Mouse (Mus musculus): ENCODE measurements around the gene Dcx.

The Dcx gene

DNA sequence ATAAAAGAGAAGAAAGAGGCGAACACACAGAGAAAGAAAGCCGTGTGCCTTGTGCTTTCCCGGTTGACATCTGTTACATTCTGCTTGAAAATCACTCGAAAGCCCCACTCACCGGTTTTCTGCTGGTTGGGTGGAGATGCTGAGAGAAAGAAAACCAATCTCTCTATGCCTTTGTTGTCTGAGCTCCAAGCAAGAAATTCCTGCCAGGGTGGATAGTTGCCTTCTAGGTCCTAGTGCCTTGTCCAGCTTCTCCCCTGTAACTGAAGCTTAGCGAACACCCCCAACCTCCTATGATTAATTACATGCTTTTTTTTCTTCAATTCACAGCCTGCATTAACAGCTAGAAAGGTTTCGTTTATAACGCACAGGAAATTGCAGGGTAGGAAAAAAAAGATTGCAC is at the start of gene Dcx:
Gene Dcx (minus strand): TSS at position 354 of the 400 bp plus-strand sequence.
- DNase-seq (ENCODE audit: low spot score in 2 of 2), result no peak

DNA sequence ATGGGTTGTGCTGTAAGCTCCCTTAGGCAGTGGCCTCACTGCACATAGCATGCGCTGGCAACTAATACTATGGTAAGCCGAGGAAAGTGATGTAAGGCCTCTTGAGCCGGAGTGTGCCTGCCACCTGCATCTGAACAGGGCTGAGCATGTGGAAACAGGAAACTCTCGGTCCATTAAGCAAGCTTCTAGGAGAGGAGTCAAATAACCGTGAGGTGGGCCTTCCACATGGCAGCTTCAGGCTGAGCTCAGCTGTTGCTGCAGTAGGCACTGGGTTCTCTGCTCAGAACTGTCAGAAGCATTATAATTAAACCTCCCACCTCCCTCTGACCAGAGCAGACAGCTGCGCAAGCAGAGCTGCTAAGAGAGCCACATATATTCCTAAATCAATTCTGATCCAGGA is 33.1 kb upstream of the Dcx start:
- no peak for DNase-seq (ENCODE audit: low spot score in 2 of 2)

DNA sequence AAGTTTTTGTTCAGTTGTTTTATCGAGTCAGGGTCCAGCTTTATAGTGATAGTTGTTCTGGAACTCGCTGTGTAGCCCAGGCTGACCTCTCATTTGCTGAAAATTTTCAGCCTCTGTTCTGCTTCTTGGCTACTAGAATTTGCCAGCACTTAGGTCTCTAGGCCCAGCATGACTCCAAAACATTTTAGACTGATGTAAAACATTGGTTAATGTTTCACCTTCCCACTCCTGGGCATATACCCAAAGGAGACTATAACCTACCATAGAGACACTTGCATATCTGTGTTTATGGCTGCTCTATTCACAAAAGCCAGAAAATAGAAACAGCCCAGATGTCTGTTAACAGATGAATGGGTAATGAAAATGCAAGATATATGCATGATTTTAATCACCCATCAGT is 560 bp upstream of the Dcx start:
- DNase-seq (ENCODE audit: low spot score in 2 of 2), result no peak

DNA sequence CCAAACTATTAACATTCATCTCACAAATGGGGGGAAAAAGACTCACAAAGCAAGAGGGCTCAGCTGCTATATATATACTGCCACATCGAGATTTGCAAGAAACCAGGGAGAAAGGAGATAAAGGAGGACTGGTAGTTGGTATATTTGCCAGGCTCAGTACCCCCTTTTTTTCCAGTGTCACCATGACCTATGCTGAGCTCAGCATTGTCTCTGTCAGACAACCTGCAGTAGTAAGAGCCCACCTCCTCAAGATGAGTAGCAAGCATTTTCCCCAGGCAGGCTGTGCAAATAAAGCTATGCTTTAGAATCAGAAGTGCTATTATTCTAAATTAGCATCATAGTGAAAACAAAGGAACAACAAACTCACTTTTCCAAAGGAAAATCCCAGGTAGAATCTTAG is 581 bp downstream of the Dcx start:
- no peak for DNase-seq (ENCODE audit: low spot score in 2 of 2)

DNA sequence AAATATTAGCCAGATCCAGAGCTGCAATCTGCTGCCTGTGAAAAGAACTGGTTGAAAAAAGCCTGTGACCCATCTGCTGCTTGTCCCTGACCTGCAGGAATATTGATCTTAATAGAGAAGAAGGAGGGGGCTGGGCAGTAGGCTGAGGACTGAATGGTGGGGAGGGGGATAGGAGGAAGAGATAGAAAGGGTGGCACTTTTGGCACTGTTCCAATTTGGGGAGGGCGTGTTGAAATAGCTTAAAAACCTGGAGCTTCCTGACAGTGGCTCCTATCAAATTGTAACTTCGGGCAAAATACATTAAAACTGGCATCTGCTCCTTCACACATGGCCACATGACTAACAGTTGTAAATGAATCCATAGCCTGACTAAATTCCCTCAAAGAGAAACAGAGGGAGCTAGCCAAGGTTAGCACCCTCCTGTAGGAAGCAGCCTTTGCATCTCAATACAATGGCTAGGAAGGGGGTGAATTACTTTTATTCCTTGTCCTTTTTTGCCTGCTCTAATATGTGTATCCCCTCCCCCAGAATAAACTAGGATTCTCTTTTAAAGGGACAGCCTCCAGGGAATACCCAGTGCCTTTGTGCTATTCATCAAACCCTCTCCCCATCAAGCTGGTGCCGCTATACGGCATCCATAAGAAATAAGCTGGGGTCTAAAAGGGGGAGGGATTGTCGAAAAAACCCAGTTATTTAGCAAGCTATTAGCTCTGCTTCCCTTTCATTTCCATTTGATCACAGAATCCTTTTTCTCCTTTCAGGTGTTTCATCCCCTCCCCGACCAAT is 1.5 kb downstream of the Dcx start:
- no peak for DNase-seq (ENCODE audit: low spot score in 2 of 2)

DNA sequence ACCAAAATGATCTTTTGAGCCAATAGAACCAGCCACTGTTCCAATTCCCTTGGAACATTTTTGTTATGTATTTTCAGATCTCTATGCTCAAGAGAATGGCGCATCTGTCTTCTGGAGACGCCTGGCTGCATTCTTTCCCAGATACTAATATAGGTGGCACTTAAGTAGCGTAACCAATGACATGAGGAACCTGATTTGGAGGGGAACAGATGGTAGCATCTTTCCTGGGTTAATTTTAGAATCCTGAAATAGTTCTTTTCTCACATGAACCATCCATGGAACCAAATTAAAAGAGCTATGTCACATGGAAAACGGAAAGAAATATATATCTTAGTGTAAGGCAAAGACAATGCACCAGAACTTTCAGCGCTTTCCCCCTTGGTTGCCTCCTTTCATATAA is 11.0 kb downstream of the Dcx start:
- DNase-seq (ENCODE audit: low spot score in 2 of 2), result no peak

DNA sequence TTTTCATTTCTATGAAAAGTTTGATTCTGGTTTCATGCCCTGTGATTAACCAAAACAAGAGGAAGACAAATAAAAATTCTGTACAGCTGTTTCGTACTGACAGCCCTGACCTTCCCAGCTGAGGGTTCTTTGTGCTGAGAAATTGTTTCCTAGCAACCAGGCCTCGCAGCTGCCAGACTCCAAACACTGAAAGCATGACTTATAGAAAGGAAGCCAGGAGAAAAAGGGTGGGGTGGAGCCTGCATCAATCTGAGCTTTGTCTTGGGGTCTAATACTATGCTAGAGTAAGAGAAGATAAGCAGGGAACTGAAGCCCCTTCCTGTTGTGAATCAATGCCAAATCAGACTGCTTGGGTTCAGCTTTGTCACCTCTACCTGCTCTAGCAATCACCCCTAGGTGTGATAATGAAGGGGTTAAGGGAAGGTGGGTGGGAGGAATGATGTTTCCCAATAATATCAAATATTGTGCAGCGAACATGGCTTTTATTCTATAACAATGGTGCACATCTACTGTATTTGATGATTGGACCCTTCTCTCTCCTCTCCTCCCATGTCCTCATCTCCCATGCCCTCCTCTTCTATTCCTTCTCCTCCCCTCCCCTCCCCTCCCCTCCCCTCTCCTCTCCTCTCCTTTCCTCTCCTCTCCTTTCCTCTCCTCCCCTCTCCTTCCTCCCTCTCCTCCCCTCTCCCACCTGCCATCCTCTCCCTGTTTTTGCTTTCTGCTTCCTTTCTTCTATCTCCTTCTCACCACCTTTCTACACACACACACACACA is 26.2 kb downstream of the Dcx start:
- DNase-seq (ENCODE audit: low spot score in 2 of 2), result no peak

DNA sequence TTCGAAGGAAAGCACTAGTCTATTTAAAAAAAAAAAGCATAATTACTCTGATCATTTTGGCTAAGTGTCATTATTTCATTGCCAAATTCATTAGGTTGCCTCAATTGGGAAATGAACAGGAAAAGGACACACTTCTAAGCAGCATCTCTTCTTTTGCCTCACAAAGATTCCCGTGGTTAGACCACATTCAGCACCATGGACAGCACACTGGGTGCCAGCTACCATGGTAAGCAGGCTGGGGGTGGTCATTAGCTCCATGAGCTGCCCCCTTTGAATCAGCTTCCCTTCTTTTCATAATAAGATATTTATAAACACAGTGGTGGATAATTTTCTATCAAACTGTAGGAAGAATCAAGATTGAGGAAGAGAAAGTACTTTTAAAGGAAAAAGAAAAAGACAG is 28.4 kb downstream of the Dcx start:
- no peak for DNase-seq (ENCODE audit: low spot score in 2 of 2)

DNA sequence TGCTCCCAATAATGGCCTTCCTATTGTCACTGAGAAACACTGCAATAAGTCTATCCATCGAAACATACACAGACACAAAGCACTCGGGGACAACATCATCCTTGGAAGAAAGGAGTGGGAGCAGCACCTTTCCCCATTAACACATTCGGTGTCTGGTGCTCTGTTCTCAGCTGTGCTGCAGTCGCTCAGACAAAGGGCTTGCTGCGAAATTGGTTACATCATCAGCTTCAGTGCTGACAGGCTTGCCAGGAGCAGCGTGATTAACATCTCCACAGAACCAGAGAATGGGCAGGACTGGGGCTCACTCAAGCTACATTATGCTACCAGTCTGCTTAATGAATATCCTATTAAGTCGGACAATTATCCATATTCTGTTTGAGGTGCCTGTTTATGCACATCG is 30.8 kb downstream of the Dcx start:
- no peak for DNase-seq (ENCODE audit: low spot score in 2 of 2)

DNA sequence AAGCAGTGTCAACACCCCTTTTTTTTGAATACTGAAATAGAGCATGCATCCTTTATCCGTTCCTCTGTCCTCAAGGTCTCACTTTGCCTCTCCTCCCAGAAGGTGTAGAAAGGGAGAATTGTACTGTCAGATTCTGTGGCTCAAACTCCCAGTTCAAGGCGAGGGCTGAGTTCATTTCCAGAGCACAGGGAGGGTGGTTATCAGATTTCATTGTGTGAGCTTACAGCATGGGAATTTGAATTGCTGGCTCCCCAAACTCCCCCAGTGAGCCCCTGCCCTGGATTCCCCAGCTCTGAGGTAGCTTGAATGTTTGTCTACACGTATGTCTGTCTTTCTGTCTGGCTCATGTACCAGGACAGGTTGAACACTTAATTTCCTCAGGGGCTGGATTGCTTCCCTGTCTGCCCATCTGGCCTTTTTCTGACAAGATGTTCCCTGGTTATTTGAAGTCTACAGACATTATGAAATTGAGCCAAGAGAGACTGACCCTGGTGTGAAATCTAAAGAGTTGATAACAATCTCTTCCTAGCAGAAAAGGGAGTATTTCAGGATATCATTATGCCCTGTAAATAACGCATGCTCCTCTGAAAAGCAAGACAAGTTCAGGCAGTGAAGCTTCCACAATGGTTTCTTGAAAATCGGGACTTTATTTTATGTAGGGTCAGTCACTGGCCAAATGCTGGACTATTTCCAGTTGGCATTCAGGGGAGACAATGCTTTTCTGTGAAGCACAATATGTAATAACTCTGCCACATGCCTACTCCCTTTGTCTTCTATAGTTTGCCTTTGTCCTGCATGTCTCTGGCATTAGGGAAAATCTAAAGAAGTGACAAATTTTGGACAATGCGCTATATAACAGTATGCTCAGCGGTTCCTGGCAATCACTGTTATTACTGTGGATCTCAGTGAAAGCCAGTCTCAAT is 35.5 kb downstream of the Dcx start:
- DNase-seq (ENCODE audit: low spot score in 2 of 2), result no peak

DNA sequence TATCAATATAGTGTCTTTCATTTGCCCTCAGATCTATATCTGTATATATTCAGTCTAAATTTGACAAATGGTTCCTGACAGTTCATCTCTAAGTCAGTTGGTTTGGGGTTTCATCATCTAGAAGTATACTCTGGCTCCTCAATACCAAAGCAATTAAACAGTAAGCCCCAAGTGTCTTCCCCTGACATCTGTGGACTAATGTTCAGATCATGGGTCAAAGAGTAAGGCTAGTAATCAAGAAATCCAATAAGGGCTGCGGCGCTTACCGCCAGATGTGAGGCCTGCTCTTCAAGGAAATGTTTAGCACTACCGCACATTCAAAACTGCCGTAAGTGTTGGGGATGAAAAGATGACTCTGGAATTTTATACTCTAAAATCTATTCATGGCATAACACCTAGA is 36.2 kb downstream of the Dcx start:
- DNase-seq (ENCODE audit: low spot score in 2 of 2), result no peak

DNA sequence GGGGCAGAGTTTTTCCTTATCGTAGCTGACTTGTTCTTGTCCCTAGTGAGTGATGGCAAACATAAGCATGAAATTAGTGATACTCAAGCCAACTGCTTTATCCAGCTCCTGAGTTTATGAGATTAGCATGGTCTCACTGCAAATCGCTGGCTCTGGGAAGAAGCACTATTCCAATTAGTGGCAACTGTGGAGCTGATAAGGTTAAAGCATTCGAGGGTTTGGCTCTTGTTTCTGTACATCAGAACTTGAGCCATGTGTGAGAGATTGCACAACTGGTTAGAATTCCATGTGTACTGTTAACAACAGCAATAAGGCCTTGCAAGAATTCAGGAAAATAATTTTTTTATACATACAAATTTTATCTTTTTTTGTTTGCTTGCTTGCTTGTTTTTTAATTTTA is 39.9 kb downstream of the Dcx start:
- no peak for DNase-seq (ENCODE audit: low spot score in 2 of 2)

DNA sequence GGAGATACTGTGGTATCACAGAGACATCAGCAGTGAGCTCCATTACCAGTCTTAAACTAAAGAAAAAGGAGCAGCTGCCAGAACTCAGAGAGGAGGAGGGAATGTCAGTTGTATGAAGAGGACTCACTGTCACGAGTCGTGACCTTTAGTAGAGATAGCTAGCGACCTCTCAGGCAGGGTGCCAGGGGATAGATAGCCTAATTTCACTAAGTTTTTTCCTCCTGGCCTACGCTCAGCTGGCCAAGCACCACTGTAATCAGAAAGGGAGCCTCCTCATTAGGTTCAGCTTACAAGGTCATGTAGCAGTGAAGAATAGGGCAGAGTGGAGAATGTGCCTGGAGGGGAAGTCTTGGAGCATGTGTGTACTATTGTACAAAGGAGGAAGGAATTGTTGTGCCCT is 47.3 kb downstream of the Dcx start:
- DNase-seq (ENCODE audit: low spot score in 2 of 2), result peak in 1 of 2 experiments; percentile 11

DNA sequence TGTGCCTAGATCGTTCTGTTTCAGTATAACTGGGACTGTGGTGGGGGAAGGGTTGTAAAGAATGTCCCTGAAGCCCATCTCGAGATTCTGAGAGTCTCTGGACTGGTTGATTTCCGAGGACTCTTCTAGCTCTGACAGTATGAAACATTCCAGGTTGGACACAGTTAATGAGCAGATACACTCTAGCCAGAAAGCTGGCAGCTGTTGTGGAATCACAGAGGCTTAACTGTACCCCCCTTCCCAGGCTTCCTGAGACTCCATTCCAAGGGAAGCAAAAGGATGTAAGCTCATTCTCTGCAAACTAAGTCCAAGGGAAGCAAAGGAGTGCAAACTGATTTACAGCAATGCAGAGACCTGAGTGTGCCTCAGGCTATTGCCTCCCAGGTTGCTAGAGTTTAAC is 48.2 kb downstream of the Dcx start:
- no peak for DNase-seq (ENCODE audit: low spot score in 2 of 2)

DNA sequence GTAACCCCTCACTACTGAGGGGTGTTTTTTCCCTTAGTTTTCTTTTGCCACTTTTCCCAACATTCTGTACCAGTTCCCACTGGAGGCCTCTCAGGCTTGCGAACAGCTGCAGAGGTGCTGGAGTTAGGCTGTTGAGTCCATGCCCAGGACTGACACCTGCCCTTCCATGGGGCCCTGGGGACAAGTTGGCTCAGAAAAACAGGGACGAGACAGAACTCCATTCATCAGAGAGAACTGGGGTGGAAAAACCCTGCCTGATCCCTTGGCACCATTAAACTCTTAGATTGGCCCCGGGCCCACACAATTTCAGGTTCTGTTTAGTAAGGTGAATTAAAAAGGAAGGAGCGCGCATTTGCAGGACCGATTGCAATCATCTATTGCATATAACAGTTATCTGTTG is 48.8 kb downstream of the Dcx start:
- DNase-seq (ENCODE audit: low spot score in 2 of 2), result no peak

DNA sequence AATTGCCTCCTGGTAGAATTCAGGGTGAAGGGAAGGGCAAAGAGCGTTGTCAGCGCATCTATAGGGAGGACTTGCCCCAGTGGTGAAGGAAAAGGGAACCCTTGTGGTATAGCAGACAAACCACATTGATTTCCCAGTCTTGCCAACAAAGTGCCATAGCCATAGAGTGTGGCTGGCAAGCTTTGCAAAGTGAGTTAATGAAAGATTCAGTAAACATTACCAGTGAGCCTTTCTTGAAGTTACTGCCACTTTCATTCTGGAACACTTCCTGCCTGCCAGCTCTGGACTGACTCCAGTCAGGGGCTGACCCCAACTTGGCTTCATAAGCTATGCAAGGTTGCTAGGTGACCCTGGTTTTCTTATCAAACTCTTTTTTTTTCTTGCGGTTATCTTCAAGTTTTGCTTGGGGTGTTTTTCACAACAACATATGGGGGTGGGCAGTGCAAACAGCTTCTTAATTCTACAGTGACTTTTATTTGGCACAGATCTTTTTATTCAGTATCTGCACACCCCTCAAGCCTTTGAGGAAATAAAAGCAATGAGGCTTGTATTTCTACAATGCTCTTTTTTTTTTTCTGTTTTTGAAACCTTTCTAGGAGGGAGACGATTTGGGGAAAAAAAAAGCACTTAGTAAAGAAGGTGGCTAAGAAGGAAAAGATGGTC is 51.2 kb downstream of the Dcx start:
- DNase-seq (ENCODE audit: low spot score in 2 of 2), result no peak

DNA sequence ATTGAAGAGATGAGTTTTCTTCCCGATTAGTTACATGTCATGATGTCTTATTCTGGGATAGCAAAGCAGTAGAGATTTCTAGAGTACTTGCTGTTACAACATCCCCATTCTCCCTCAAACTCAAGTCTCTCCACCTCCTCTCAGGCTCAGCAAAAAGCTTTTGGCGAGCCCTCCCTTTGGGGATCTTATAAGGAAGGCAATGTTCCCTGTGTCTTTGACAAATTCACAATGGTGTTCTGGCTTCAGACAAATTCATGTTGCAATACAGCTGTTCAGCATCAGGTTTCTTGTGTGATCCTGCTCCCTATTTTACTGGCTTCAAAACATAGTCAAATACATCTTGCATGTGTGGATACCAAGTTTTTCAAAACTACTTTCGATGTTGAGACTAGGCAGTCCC is 53.5 kb downstream of the Dcx start:
- no peak for DNase-seq (ENCODE audit: low spot score in 2 of 2)

DNA sequence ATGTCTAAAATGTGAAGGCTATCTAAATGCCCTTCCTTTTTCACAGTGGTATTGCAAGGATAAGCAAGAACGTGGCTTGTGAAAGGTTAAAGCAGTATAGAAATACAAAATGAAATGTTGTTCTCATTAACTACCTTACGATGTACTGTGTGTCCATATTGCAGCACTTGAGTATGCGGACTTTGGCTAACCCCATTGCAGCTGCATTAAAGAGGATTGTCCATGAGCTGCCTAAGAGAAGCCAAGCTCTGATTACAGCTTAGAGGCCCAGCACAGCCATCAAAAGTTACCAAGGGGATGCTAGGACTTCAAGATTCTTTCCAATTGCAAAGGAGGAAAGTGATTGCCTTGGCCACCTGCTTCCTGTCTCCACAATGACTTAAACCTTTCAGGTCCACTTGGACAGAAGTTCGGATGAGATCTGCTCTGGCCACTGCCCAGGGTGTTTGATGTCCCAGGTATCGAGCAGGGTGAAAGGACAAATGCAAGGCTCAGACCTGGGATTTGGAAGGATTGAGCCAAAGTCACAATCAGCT is 65.9 kb downstream of the Dcx start:
- no peak for DNase-seq (ENCODE audit: low spot score in 2 of 2)

DNA sequence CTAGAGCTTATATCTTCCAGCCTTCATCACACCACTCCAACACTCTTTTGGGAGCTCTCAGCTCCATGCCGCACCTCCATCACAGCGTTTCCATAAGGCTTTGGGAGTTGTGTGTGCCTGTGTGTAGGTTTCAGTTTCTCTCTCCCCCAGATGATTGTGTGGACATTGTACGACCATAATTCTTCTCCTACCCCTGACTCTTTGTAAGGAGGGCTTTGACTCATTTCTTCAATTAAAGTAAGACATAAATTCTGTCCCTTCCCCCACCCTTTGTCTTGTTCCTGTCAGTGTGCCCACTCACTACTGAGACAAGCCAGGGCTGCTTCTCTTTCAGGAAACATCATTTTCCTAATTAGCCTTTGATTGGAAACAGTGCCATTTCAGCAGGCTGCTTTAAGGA is 81.8 kb downstream of the Dcx start:
- no peak for DNase-seq (ENCODE audit: low spot score in 2 of 2)

DNA sequence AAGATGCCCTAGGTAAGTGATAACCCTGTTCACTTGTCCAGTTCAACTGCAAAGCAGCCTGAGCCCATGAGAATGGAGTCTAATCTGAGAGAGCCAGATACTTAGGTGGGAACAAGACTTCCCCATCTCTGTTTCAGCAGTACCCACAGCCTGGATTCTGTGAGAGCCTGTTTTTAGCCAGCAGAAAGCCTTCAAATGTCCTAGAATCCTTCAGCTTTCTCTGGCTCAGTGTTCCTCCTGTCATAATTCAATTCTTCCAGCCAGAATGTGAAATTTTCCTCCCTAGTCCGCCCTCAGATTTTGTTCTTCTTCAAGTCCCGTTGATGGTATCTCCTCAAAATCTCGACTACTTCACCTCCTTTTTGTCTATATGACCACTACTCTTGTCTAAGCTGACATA is 83.1 kb downstream of the Dcx start:
- no peak for DNase-seq (ENCODE audit: low spot score in 2 of 2)

DNA sequence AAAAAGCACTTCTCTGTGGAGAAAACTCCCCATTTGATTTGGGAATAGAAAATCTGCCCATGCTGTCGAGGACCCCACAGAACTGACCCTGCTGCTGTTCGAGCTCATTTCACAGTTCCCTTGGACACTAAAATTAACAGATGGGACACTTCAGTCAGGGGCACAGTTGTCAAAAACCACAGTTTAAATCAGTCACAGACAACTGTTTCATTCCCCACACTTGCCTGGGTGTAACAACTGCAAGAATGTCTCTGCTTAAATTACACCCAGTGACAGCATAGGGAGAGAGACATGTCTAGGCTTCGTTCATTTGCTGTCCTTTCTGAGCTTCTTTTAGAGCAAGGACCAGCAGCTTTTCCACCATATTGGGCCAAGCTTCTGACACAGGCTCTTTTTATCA is 86.5 kb downstream of the Dcx start:
- no peak for DNase-seq (ENCODE audit: low spot score in 2 of 2)

DNA sequence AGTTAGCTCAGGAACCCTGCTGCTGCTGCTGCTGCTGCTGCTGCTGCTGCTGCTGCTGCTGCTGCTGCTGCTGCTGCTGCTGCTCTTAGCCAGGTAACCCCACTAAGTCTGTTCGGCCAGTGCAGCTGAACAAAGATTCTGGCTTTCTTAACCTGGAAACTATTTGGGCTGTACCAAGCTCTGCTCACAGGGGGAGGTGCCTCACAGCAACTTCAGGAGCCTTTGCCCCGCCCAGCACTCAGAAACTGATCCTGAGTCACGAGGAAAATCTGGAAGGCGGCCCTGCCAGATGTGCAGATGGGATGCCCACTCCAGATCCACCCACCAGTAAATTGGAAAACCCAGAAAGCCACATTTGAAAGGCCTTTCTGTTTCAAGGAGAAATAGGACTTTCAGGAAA is 105.9 kb downstream of the Dcx start, which contains the start of gene Capn6:
Gene Capn6 (minus strand): TSS at position 203 of the 400 bp plus-strand sequence.
- peak in 1 of 2 experiments; percentile 2 for DNase-seq (ENCODE audit: low spot score in 2 of 2)
